Mouse (Mus musculus) v-Abl transformed pro-B cells (cell line): ENCODE measurements around the gene Ott.
"Not testable (repeated sequence)": the region's sequence is repeated elsewhere in the genome, so short reads cannot be mapped to it uniquely, and the experiment has no call there.

Experiments used
- in situ Hi-C, 2 experiments: fragments of 400-800 bp; cut with MboI; formaldehyde crosslinking; loops; one replicate each; pipeline ENCODE4 v1.15.1; 2025; ENCODE audit not compliant: unreplicated experiment in 2 of 2

Gene Ott

GRCm38 (mm10) chrX:149073982-149074381 is at the start of gene Ott:
TSS of gene Ott (plus strand) at chrX:149074282.
- in situ Hi-C loops, result not testable (repeated sequence)
